Mouse (Mus musculus): ENCODE data around the gene Zpbp2. TPM values are rescaled to one million over a fixed set of nuclear protein-coding genes. Genes with fewer than 3 reads are reported as not detected.

Gene Zpbp2
- 0.46 and 0.55 TPM in 2 replicates for polyA plus RNA-seq (2016; fragmentation: Nextera tagmentation; extraction: Ambion mirVana)

- Histone ChIP-seq H3K4me1 (peaks cover 20% of the 10 kb centered on the region), H3K4me2 (peak within 1 kb of the TSS; percentile 91), H3K36me3 (no peaks in the 10 kb centered on the region), H3K9me3 (replicated peaks) (no peaks in the 10 kb centered on the region), H3K27me3 (replicated peaks) (peaks cover 44% of the 10 kb centered on the region), H3K27ac (peak within 1 kb of the TSS; percentile 82), H3K9ac (peak within 1 kb of the TSS; percentile 75), H3K4me3 (peak within 1 kb of the TSS; percentile 73)
- WGBS (ENCODE audit: insufficient replicate concordance), result under 1% methylated on average over 49 of the region's 51 CpGs
- peak; percentile 99 for ATAC-seq
These were observed at the start of gene Zpbp2 for GRCm38 (mm10) chr11:98550975-98551828. Gene Zpbp2 (plus strand): TSS chr11:98551097.

GRCm38 (mm10) chr11:98504926-98505325 lies 46.0 kb upstream of the Zpbp2 start:
- Histone ChIP-seq H3K4me2 (no peak overlapping the region), H3K27ac (no peak overlapping the region), H3K4me3 (no peak overlapping the region), H3K9ac (no peak overlapping the region), H3K4me1 (no peaks in the 10 kb centered on the region), H3K27me3 (replicated peaks) (peaks cover 4% of the 10 kb centered on the region), H3K9me3 (replicated peaks) (no peaks in the 10 kb centered on the region), H3K36me3 (no peaks in the 10 kb centered on the region)
- WGBS (ENCODE audit: insufficient replicate concordance), result 60% methylated on average over 3 of the region's 3 CpGs
- ATAC-seq, result no peak

DNA sequence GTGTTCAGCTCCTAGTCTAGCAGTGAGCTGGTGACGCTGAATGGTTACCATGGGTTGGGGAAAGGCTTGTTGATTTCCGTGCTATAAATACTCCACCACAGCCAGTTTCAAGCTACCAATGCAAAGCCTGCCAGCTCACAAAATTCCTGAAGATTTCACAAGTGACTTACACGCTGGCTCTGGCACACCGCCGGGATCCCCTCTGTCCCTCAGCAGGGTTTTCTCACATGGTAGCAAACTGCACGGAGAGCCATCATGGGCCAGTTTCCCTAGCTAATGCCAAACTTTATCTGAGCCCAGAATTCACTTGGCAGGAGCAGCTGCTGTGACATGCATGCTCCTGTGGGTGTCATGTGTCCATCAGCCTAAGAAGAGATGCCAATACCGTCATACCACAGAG lies 41.5 kb upstream of the Zpbp2 start:
- Histone ChIP-seq H3K4me1 (no peaks in the 10 kb centered on the region), H3K9ac (no peak overlapping the region), H3K4me3 (no peak overlapping the region), H3K27me3 (replicated peaks) (no peaks in the 10 kb centered on the region), H3K4me2 (no peak overlapping the region), H3K9me3 (replicated peaks) (no peaks in the 10 kb centered on the region), H3K27ac (no peak overlapping the region), H3K36me3 (no peaks in the 10 kb centered on the region)
- no peak for ATAC-seq
- 61% methylated on average over 7 of the region's 7 CpGs for WGBS (ENCODE audit: insufficient replicate concordance)

GRCm38 (mm10) chr11:98510125-98510524 lies 40.8 kb upstream of the Zpbp2 start:
- Histone ChIP-seq H3K9me3 (replicated peaks) (no peaks in the 10 kb centered on the region), H3K27me3 (replicated peaks) (no peaks in the 10 kb centered on the region), H3K9ac (no peak overlapping the region), H3K4me1 (no peaks in the 10 kb centered on the region), H3K27ac (no peak overlapping the region), H3K4me3 (no peak overlapping the region), H3K36me3 (no peaks in the 10 kb centered on the region), H3K4me2 (no peak overlapping the region)
- ATAC-seq, result no peak
- 63% methylated on average over 8 of the region's 8 CpGs for WGBS (ENCODE audit: insufficient replicate concordance)

DNA sequence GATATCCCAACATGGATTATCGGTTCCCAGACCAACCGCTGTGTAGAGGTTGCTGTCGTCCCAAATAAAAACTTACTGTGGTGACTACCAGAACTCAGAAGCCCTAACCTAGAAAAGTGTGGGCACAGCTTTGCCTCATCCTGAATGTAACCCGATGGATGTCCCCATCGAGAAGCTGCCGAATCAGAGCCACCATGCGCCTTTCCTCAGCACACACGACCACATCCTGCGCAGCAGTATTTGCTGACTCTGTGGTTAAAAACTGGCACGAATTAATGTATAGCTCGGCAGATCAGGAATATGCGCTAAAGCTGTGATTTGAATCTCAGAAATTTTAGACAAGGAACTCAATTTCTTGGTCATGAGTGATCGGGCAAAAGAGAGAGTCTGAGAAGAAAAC lies 38.0 kb upstream of the Zpbp2 start:
- ATAC-seq, result no peak
- H3K9me3 ChIP-seq (replicated peaks), result no peaks in the 10 kb centered on the region
- WGBS (ENCODE audit: insufficient replicate concordance), result 67% methylated on average over 13 of the region's 13 CpGs
- H3K36me3 ChIP-seq, result no peaks in the 10 kb centered on the region
- H3K27me3 ChIP-seq (replicated peaks), result no peaks in the 10 kb centered on the region; the same call in 1 of the 2 replicates
- H3K4me1 ChIP-seq, result no peaks in the 10 kb centered on the region
- no peak overlapping the region for H3K4me3 ChIP-seq
- no peak overlapping the region for H3K9ac ChIP-seq
- no peak overlapping the region for H3K4me2 ChIP-seq
- H3K27ac ChIP-seq, result no peak overlapping the region

DNA sequence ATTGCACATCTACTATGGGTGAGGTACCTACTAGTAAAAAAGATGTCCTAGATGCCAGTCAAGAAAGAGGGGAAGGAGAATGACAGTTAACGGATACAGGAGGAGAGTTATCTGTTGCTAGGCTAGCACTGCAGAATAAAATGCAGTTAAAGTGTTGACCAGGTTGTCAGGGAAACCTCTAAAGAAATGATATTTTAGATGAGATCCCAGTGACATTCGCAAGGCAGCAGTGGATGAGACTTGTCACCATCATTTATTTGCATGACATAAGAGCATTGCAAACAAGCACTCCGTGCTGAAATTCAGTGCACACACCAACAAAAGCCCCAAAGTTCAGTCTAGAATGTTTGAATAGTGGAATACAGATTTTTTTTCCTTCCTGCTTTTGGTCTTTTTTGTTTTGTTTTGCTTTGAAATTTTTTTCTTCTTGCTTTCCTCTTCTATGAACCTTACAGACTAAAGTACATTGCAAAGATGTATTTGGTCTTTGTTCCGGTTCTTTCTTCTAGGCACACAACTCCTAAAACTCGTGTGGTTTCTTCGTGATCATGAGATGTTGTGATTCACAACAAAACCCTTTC lies 37.5 kb upstream of the Zpbp2 start:
- Histone ChIP-seq H3K4me1 (no peaks in the 10 kb centered on the region), H3K9ac (no peak overlapping the region), H3K27me3 (replicated peaks) (no peaks in the 10 kb centered on the region; the same call in 1 of the 2 replicates), H3K9me3 (replicated peaks) (no peaks in the 10 kb centered on the region), H3K4me3 (no peak overlapping the region), H3K27ac (no peak overlapping the region), H3K36me3 (no peaks in the 10 kb centered on the region), H3K4me2 (no peak overlapping the region)
- 68% methylated on average over 6 of the region's 6 CpGs for WGBS (ENCODE audit: insufficient replicate concordance)
- no peak for ATAC-seq

DNA sequence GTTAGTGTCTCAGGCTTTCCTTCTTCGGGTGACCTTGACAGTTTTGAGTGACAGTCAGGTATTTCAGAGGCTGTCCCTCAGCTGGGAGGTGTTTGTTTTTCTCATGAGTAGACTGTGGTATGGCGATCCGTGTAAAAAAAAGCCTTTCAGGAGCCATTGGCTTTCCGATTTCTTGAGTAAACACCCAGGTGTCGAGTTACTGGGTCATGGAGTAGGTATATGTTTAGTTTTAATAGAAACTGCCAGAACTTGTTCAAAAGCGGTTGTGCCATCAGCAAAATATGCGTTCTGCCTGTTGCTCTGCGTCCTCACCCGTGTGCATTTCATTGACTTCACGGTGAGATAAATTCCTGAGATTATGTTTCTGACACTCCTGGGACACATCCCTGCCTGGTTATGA lies 30.4 kb upstream of the Zpbp2 start:
- Histone ChIP-seq H3K27ac (no peak overlapping the region), H3K9me3 (replicated peaks) (no peaks in the 10 kb centered on the region), H3K27me3 (replicated peaks) (peaks cover 12% of the 10 kb centered on the region; the same call in 1 of the 2 replicates), H3K36me3 (no peaks in the 10 kb centered on the region), H3K4me2 (no peak overlapping the region), H3K9ac (no peak overlapping the region), H3K4me3 (no peak overlapping the region), H3K4me1 (no peaks in the 10 kb centered on the region)
- no peak for ATAC-seq
- WGBS (ENCODE audit: insufficient replicate concordance), result 58% methylated on average over 10 of the region's 10 CpGs

DNA sequence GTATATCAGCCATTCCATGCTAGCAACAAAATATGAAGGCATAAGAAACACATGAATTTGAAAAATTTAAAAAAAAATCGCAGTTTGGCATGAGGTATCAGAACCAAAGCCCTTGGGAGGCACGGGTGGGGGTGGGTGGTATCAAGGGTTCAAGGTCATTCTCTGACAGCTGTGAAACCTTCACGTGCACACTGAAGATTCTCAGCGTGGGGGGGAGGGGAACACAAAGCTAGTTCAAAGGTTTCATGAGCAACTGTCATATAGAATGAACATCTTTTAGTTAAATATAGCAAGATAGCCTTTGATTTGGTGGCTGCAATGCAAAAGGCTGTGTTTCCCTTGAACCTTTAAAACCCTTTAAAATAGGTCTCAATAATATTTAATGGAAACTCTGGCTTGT lies 25.8 kb upstream of the Zpbp2 start:
- no peak overlapping the region for H3K27ac ChIP-seq
- H3K9me3 ChIP-seq (replicated peaks), result no peaks in the 10 kb centered on the region
- H3K36me3 ChIP-seq, result no peaks in the 10 kb centered on the region
- H3K4me2 ChIP-seq, result no peak overlapping the region
- H3K4me1 ChIP-seq, result no peaks in the 10 kb centered on the region
- peaks cover 24% of the 10 kb centered on the region; the same call in 1 of the 2 replicates for H3K27me3 ChIP-seq (replicated peaks)
- WGBS (ENCODE audit: insufficient replicate concordance), result 29% methylated on average over 4 of the region's 4 CpGs
- no peak for ATAC-seq
- H3K4me3 ChIP-seq, result no peak overlapping the region
- no peak overlapping the region for H3K9ac ChIP-seq

- WGBS (ENCODE audit: insufficient replicate concordance), result 63% methylated on average over 10 of the region's 10 CpGs
These were observed 24.0 kb upstream of the Zpbp2 start for GRCm38 (mm10) chr11:98526824-98527461.

GRCm38 (mm10) chr11:98537480-98538034 lies 13.3 kb upstream of the Zpbp2 start:
- Histone ChIP-seq H3K27me3 (replicated peaks) (peaks cover 35% of the 10 kb centered on the region), H3K4me2 (no peak overlapping the region), H3K4me1 (no peaks in the 10 kb centered on the region), H3K9ac (no peak overlapping the region), H3K9me3 (replicated peaks) (no peaks in the 10 kb centered on the region), H3K36me3 (no peaks in the 10 kb centered on the region), H3K27ac (no peak overlapping the region), H3K4me3 (no peak overlapping the region)
- ATAC-seq, result no peak

More at GRCm38 (mm10) chr11:98526824-98527461, 24.0 kb upstream of the Zpbp2 start:
- Histone ChIP-seq H3K9me3 (replicated peaks) (no peaks in the 10 kb centered on the region), H3K27ac (no peak overlapping the region), H3K4me1 (no peaks in the 10 kb centered on the region), H3K4me3 (no peak overlapping the region), H3K27me3 (replicated peaks) (peaks cover 20% of the 10 kb centered on the region; the same call in 1 of the 2 replicates), H3K9ac (no peak overlapping the region), H3K36me3 (no peaks in the 10 kb centered on the region), H3K4me2 (no peak overlapping the region)
- no peak for ATAC-seq

DNA sequence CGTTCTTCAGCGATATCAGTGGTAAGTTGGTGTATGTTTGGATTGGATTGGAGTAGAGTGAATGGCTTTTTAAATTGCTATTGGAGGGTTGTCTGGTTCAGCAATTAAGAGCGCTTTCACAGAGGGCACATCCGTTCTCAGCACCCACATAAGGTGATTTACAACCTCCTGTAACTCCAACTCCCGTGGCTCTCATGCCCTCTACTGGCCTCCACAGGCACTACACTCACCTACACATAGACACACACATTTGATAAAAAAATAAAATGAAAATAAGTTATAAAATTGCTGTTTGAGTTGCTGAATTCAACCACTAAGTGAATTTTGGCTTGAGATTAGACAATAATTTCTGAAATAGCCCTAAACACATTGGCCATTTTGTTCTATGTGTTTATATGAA lies 10.6 kb upstream of the Zpbp2 start:
- H3K4me3 ChIP-seq, result no peak overlapping the region
- 68% methylated on average over 5 of the region's 5 CpGs for WGBS (ENCODE audit: insufficient replicate concordance)
- peaks cover 41% of the 10 kb centered on the region for H3K27me3 ChIP-seq (replicated peaks)
- no peak for ATAC-seq
- H3K9ac ChIP-seq, result no peak overlapping the region
- no peak overlapping the region for H3K27ac ChIP-seq
- no peaks in the 10 kb centered on the region for H3K9me3 ChIP-seq (replicated peaks)
- no peaks in the 10 kb centered on the region for H3K36me3 ChIP-seq
- H3K4me1 ChIP-seq, result peaks cover 1% of the 10 kb centered on the region; the same call in 1 of the 2 replicates
- no peak overlapping the region for H3K4me2 ChIP-seq

DNA sequence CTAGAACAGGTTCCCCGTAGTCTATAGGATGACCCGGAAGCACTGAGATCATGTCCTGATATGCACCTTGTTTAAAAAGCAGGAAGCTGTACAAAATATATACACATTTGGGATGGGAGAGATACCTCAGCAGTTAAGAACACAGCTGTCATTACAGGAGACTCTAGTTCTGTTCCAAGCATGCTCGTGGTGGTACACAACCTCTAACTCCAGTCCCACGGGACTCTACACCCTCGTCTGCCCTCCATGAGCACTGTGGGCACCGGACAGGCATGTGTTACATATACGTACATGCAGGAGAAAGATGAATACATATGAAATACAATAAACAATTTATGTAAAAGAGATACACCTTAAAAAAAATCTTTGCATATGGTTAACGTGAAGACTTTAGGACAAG lies 8.3 kb upstream of the Zpbp2 start:
- Histone ChIP-seq H3K4me3 (no peak overlapping the region), H3K27me3 (replicated peaks) (peaks cover 64% of the 10 kb centered on the region), H3K36me3 (no peaks in the 10 kb centered on the region), H3K4me2 (no peak overlapping the region), H3K9me3 (replicated peaks) (no peaks in the 10 kb centered on the region), H3K4me1 (peaks cover 9% of the 10 kb centered on the region; the same call in 1 of the 2 replicates), H3K27ac (no peak overlapping the region), H3K9ac (no peak overlapping the region)
- WGBS (ENCODE audit: insufficient replicate concordance), result 57% methylated on average over 8 of the region's 8 CpGs
- ATAC-seq, result no peak
